24 mouse cellular contexts compared by ENCODE assay signal in genomic region chr8:110273394-110273793, GRCm38 (mm10). TPM values are rescaled to one million over a fixed set of nuclear protein-coding genes. Genes with fewer than 3 reads are reported as not detected.
DNase-seq lines count a peak whose midpoint lies in the region; ATAC-seq and TF ChIP-seq lines count a peak whose summit lies in the region.
"Had no signal": no experiment of that assay in that cellular context is flagged by ENCODE, and none has a peak within 500 bp of the region (broad histone marks: within the 10 kb centered on the region; RNA-seq: fewer than 3 reads in every experiment).

No protein-coding gene starts in this region.

- H3K27me3 ChIP-seq in forebrain, postnatal 0 days (ENCODE audit: insufficient read depth, low read length) = no peaks in the 10 kb centered on the region
- no peaks in the 10 kb centered on the region for H3K27me3 ChIP-seq in forebrain, embryonic 11.5 days (ENCODE audit: control insufficient read depth, insufficient read depth, low read length)
- no peaks in the 10 kb centered on the region for H3K27me3 ChIP-seq in kidney, postnatal 0 days (ENCODE audit: insufficient read depth, low read length)
- no peaks in the 10 kb centered on the region for H3K27me3 ChIP-seq in thymus, adult 2 months (ENCODE audit: control insufficient read depth, insufficient read depth, low read length)
- H3K27me3 ChIP-seq: heart, embryonic 12.5 days; hindbrain, embryonic 13.5 days; kidney, embryonic 15.5 days; liver, embryonic 12.5 days; midbrain, embryonic 13.5 days; neural tube, embryonic 13.5 days had no signal

- in situ Hi-C loops in ES-E14 (cut with MboI; ENCODE audit: low sequenced_read_pairs in 2 of 2, unreplicated experiment in 2 of 2) = no loop called here

- no peak for TF ChIP-seq POLR2A in thymus, adult 2 months (IDR thresholded peaks at IDR 0.05; ENCODE audit: control insufficient read depth, extremely low read depth, insufficient read depth, low read length, poor library complexity)

- H3K9ac ChIP-seq in forebrain, postnatal 0 days = no peak overlapping the region
- H3K9ac ChIP-seq in forebrain, embryonic 11.5 days (ENCODE audit: low read length) = no peak overlapping the region
- no peak overlapping the region for H3K9ac ChIP-seq in kidney, postnatal 0 days (ENCODE audit: low read depth, low read length)
- no peak overlapping the region for H3K9ac ChIP-seq in ES-E14 (ENCODE audit: insufficient read depth, low read depth, low read length, poor library complexity, severe bottlenecking)
- H3K9ac ChIP-seq: forebrain, embryonic 12.5 days; heart, embryonic 12.5 days; hindbrain, embryonic 13.5 days; kidney, embryonic 15.5 days; liver, embryonic 12.5 days; midbrain, embryonic 13.5 days; neural tube, embryonic 13.5 days had no signal

- peak; percentile 39; the same call in 1 of the 2 replicates for TF ChIP-seq CTCF in forebrain, postnatal 0 days (IDR thresholded peaks at IDR 0.05; ENCODE audit: low read depth)
- TF ChIP-seq CTCF in kidney, postnatal 0 days (IDR thresholded peaks at IDR 0.05; ENCODE audit: low read depth) = peak; percentile 57
- no peak for TF ChIP-seq CTCF in thymus, adult 2 months (IDR thresholded peaks at IDR 0.05; ENCODE audit: borderline replicate concordance, control insufficient read depth, extremely low read depth, insufficient read depth, low read length, poor library complexity)

- no peaks in the 10 kb centered on the region for H3K36me3 ChIP-seq in forebrain, postnatal 0 days (ENCODE audit: insufficient read depth)
- H3K36me3 ChIP-seq in forebrain, embryonic 11.5 days (ENCODE audit: control insufficient read depth, insufficient read depth, low read length) = no peaks in the 10 kb centered on the region
- no peaks in the 10 kb centered on the region for H3K36me3 ChIP-seq in kidney, postnatal 0 days (ENCODE audit: insufficient read depth, low read length)
- no peaks in the 10 kb centered on the region for H3K36me3 ChIP-seq in ES-E14 (ENCODE audit: control insufficient read depth, insufficient read depth, low read length, poor library complexity, severe bottlenecking)
- no peaks in the 10 kb centered on the region for H3K36me3 ChIP-seq in thymus, adult 2 months (ENCODE audit: control insufficient read depth, insufficient read depth, low read length)
- H3K36me3 ChIP-seq: embryonic facial prominence, embryonic 10.5 days; forebrain, embryonic 12.5 days; heart, embryonic 12.5 days; hindbrain, embryonic 13.5 days; kidney, embryonic 15.5 days; liver, embryonic 12.5 days; midbrain, embryonic 13.5 days; neural tube, embryonic 13.5 days had no signal

- no peaks in the 10 kb centered on the region for H3K9me3 ChIP-seq in forebrain, postnatal 0 days (ENCODE audit: low read length)
- no peaks in the 10 kb centered on the region for H3K9me3 ChIP-seq in forebrain, embryonic 11.5 days (ENCODE audit: control insufficient read depth, low read length)
- no peaks in the 10 kb centered on the region for H3K9me3 ChIP-seq in kidney, postnatal 0 days (replicated peaks; ENCODE audit: low read length)
- no peaks in the 10 kb centered on the region for H3K9me3 ChIP-seq in ES-E14 (ENCODE audit: control insufficient read depth, insufficient read depth, low read depth, low read length)
- H3K9me3 ChIP-seq: embryonic facial prominence, embryonic 10.5 days; heart, embryonic 12.5 days; hindbrain, embryonic 13.5 days; kidney, embryonic 15.5 days; liver, embryonic 12.5 days; neural tube, embryonic 13.5 days had no signal

- WGBS in forebrain, postnatal 0 days = 66% methylated on average over 2 of the region's 2 CpGs
- 74% methylated on average over 2 of the region's 2 CpGs for WGBS in forebrain, embryonic 11.5 days
- 65% methylated on average over 2 of the region's 2 CpGs for WGBS in kidney, postnatal 0 days
- WGBS in thymus, adult 2 months = 74% methylated on average over 2 of the region's 2 CpGs

- H3K4me2 ChIP-seq in forebrain, postnatal 0 days (ENCODE audit: low read depth) = no peak overlapping the region
- H3K4me2 ChIP-seq in forebrain, embryonic 11.5 days (ENCODE audit: low read depth, low read length, severe bottlenecking) = no peak overlapping the region
- H3K4me2 ChIP-seq in kidney, postnatal 0 days (ENCODE audit: low read length) = no peak overlapping the region
- H3K4me2 ChIP-seq: forebrain, embryonic 12.5 days; heart, embryonic 12.5 days; hindbrain, embryonic 13.5 days; kidney, embryonic 15.5 days; liver, embryonic 12.5 days; midbrain, embryonic 13.5 days; neural tube, embryonic 13.5 days had no signal

- no peak overlapping the region for H3K4me3 ChIP-seq in forebrain, postnatal 0 days (ENCODE audit: low read depth, low read length)
- no peak overlapping the region for H3K4me3 ChIP-seq in forebrain, embryonic 11.5 days (ENCODE audit: low read depth, low read length)
- no peak overlapping the region for H3K4me3 ChIP-seq in kidney, postnatal 0 days (replicated peaks; ENCODE audit: low read depth, low read length)
- no peak overlapping the region for H3K4me3 ChIP-seq in ES-E14 (ENCODE audit: insufficient read depth in 1 of 2, low read depth in 1 of 2, low read length in 2 of 2, poor library complexity in 1 of 2, severe bottlenecking in 1 of 2)
- no peak overlapping the region for H3K4me3 ChIP-seq in thymus, adult 2 months (ENCODE audit: control insufficient read depth, insufficient read depth, low read length)
- H3K4me3 ChIP-seq: embryonic facial prominence, embryonic 10.5 days; forebrain, embryonic 12.5 days; heart, embryonic 12.5 days; hindbrain, embryonic 13.5 days; kidney, embryonic 15.5 days; liver, embryonic 12.5 days; midbrain, embryonic 13.5 days; neural tube, embryonic 13.5 days had no signal

- DNase-seq in forebrain, postnatal 0 days = no peak
- DNase-seq in forebrain, embryonic 11.5 days (ENCODE audit: low spot score) = no peak
- DNase-seq in kidney, postnatal 0 days (ENCODE audit: low spot score) = no peak
- no peak for DNase-seq in kidney, postnatal 4 days
- DNase-seq in 3T3-L1 (ENCODE audit: low read depth, low spot score) (peak; percentile 3), ES-E14 (ENCODE audit: low read depth, low spot score) (no peak)
- DNase-seq in thymus, adult 2 months = no peak
- DNase-seq in frontal cortex, postnatal 36 days (ENCODE audit: low spot score in 2 of 2) = no peak
- DNase-seq: adrenal gland, postnatal 25 days; B cell, adult 2 months; cerebellum, adult 2 months; cerebellum, postnatal 36 days; gastrocnemius, postnatal 25 days; heart, postnatal 14 days had no signal

- no peak for ATAC-seq in forebrain, postnatal 0 days
- no peak for ATAC-seq in forebrain, embryonic 11.5 days (replicated peaks; ENCODE audit: low FRiP score)
- ATAC-seq in kidney, postnatal 0 days (replicated peaks; ENCODE audit: low FRiP score, low read depth) = no peak
- ATAC-seq: liver, embryonic 12.5 days; midbrain, embryonic 13.5 days had no signal

- no peak overlapping the region for H3K27ac ChIP-seq in forebrain, postnatal 0 days (ENCODE audit: low read depth, low read length)
- no peak overlapping the region for H3K27ac ChIP-seq in forebrain, embryonic 11.5 days (ENCODE audit: low read depth, low read length)
- H3K27ac ChIP-seq in kidney, postnatal 0 days = no peak overlapping the region
- H3K27ac ChIP-seq in ES-E14 (ENCODE audit: insufficient read depth, low read depth, low read length, poor library complexity, severe bottlenecking) = no peak overlapping the region
- no peak overlapping the region for H3K27ac ChIP-seq in thymus, adult 2 months (ENCODE audit: control insufficient read depth, insufficient read depth, low read length)
- H3K27ac ChIP-seq: forebrain, embryonic 12.5 days; hindbrain, embryonic 13.5 days; kidney, embryonic 15.5 days; liver, embryonic 12.5 days; midbrain, embryonic 13.5 days; neural tube, embryonic 13.5 days had no signal

- peaks cover 8% of the 10 kb centered on the region for H3K4me1 ChIP-seq in forebrain, postnatal 0 days (ENCODE audit: insufficient read depth)
- no peaks in the 10 kb centered on the region; the same call in 1 of the 2 replicates for H3K4me1 ChIP-seq in forebrain, embryonic 11.5 days (replicated peaks; ENCODE audit: control insufficient read depth, insufficient read depth, low read length)
- H3K4me1 ChIP-seq in kidney, postnatal 0 days (replicated peaks; ENCODE audit: insufficient read depth, low read length) = no peaks in the 10 kb centered on the region
- H3K4me1 ChIP-seq in ES-E14 (ENCODE audit: control insufficient read depth in 2 of 2, insufficient read depth in 2 of 2, low read length in 2 of 2, poor library complexity in 1 of 2) = peaks cover 0 to 2% of the 10 kb centered on the region in 2 experiments; a peak in 1 of 4 replicates
- no peaks in the 10 kb centered on the region for H3K4me1 ChIP-seq in thymus, adult 2 months (replicated peaks; ENCODE audit: control insufficient read depth, insufficient read depth, low read length)
- H3K4me1 ChIP-seq: heart, embryonic 12.5 days; kidney, embryonic 15.5 days; liver, embryonic 12.5 days had no signal

TF ChIP-seq in ES-E14, 5 proteins besides CTCF, POLR2A, EP300 and RAD21:
- TF ChIP-seq MAFK (IDR thresholded peaks at IDR 0.05; ENCODE audit: insufficient read depth, low read depth, low read length) (no peak), ZC3H11A (IDR thresholded peaks at IDR 0.05; ENCODE audit: borderline replicate concordance, low read depth, low read length) (0 out of 2 replicates have a peak, but pooled peaks have one; percentile 9)

RNA-seq across cellular contexts. Expression of gene Hydin, which starts 6.6 kb away (rescaled TPM):
- total RNA-seq in forebrain, postnatal 0 days (2014; rRNA removed) = 0.92 and 1.0 TPM in 2 replicates
- 0.21 and 0.63 TPM in 2 replicates for polyA plus RNA-seq in forebrain, postnatal 0 days (2015; fragmentation: Nextera tagmentation; extraction: Ambion mirVana)
- polyA plus RNA-seq in forebrain, embryonic 11.5 days (2014; fragmentation: Nextera tagmentation; extraction: Ambion mirVana) = 0.05 and 0.15 TPM in 2 replicates
- polyA plus RNA-seq in kidney, postnatal 0 days (2015; fragmentation: Nextera tagmentation; extraction: Ambion mirVana) = 0.03 TPM in 1 of 2 replicates, not detected in the other
- 0.79 and 1.0 TPM in 2 replicates for total RNA-seq in ES-E14 (2012; rRNA removed)
- polyA plus RNA-seq in thymus, adult 2 months (2012; rRNA removed) = 0.13 and 0.19 TPM in 2 replicates
- total RNA-seq: megakaryocyte progenitor cell, adult 5-6 weeks had no signal
- polyA plus RNA-seq: limb, embryonic 11.5 days had no signal

RNA-seq across cellular contexts. Expression of gene Cmtr2, which starts 57.9 kb away (rescaled TPM):
- total RNA-seq in forebrain, postnatal 0 days (2014; rRNA removed) = 21.9 and 24.9 TPM in 2 replicates
- 9.1 and 9.3 TPM in 2 replicates for polyA plus RNA-seq in forebrain, postnatal 0 days (2015; fragmentation: Nextera tagmentation; extraction: Ambion mirVana)
- polyA plus RNA-seq in forebrain, embryonic 11.5 days (2014; fragmentation: Nextera tagmentation; extraction: Ambion mirVana) = 10.4 and 12.1 TPM in 2 replicates
- polyA plus RNA-seq in kidney, postnatal 0 days (2015; fragmentation: Nextera tagmentation; extraction: Ambion mirVana) = 8.0 and 9.2 TPM in 2 replicates
- 4.9 and 6.5 TPM in 2 replicates for total RNA-seq in ES-E14 (2012; rRNA removed)
- 5.9 and 6.4 TPM in 2 replicates for polyA plus RNA-seq in thymus, adult 2 months (2012; rRNA removed)
